Mouse (Mus musculus) E14TG2a.4 (cell line): ENCODE results near the gene Lrrc49.

Experiments used
- H3K27me3 ChIP-seq: 2 replicates; pipeline ENCODE4 v1.6.1; 2014; ENCODE audit warnings: low read length, control low read depth; ENCODE audit not compliant: insufficient read depth
- H3K36me3 ChIP-seq: 2 replicates; pipeline ENCODE4 v1.6.1; 2014; ENCODE audit warnings: low read length, control low read depth; ENCODE audit not compliant: insufficient read depth
- H3K4me1 ChIP-seq: replicated peaks from 2 replicates; pipeline ENCODE4 v1.6.1; 2014; ENCODE audit warnings: low read depth, low read length, control low read depth
- H3K4me3 ChIP-seq: replicated peaks from 2 replicates; pipeline ENCODE4 v1.5.1; 2014; ENCODE audit warnings: mild to moderate bottlenecking, low read length
- H3K9me3 ChIP-seq: 2 replicates; pipeline ENCODE4 v1.6.1; 2014; ENCODE audit warnings: low read length, control low read depth
- CTCF ChIP-seq: conservative IDR thresholded peaks from 2 replicates; pipeline ENCODE4 v1.5.1; 2014; ENCODE audit warnings: low read length
- NANOG ChIP-seq: IDR thresholded peaks from 2 replicates; pipeline ENCODE4 v1.6.1; 2014; ENCODE audit warnings: borderline replicate concordance, low read length, mixed read lengths
- POU5F1 ChIP-seq: IDR thresholded peaks from 2 replicates; pipeline ENCODE4 v1.6.1; 2014; ENCODE audit warnings: low read length, borderline replicate concordance

Lrrc49 gene

DNA sequence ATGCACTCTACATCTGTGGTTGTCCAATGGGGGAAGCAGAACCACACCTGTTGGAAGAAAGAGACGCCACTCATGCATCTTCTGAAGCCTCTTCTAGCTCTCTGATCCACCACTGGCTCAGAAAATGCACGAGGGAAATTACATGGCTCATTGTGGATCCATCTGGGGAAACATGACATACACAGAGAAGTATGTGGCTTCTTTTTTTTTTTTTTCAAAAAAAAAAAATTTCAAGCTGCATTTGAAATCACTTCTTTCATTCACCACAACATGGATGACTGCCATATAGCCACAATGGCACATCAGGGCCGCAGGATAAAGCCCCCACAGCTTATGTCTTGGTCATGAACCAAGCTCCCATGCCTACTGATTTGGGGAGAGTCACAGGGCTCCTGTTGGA, 159.7 kb downstream of the Lrrc49 start:
- H3K9me3 ChIP-seq = no peaks in the 10 kb centered on the region
- H3K4me3 ChIP-seq = no peak overlapping the region
- 0 out of 2 replicates have a peak, but pooled peaks cover 1% of the 10 kb centered on the region for H3K4me1 ChIP-seq
- TF ChIP-seq POU5F1 = no peak
- no peak for TF ChIP-seq NANOG
- no peak for TF ChIP-seq CTCF
- H3K36me3 ChIP-seq = no peaks in the 10 kb centered on the region
- no peaks in the 10 kb centered on the region for H3K27me3 ChIP-seq

DNA sequence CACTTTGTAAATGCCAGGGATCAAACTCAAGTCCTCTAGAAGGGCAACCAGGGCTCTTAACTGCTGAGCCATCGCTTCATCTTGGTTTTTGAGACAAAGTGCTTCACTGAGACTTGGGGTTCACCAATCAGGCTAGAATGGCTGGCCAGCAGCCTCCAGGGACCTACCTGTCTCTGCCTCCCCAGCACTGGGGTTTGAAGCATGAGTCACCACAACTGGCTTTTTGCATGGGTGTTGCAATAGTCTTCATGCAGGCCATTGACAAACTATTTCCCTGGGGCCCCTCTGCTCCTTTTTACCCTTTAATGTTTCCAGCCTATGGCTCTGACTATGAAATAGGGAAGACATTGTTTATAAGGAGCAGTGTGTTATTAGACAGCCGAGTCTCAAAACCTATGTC, 160.1 kb downstream of the Lrrc49 start:
- Histone ChIP-seq H3K27me3 (0 out of 2 replicates have a peak, but pooled peaks cover 1% of the 10 kb centered on the region), H3K4me1 (peaks cover 5% of the 10 kb centered on the region; the same call in 1 of the 2 replicates), H3K9me3 (no peaks in the 10 kb centered on the region), H3K36me3 (no peaks in the 10 kb centered on the region), H3K4me3 (no peak overlapping the region)
- TF ChIP-seq NANOG = no peak
- TF ChIP-seq POU5F1 = no peak
- TF ChIP-seq CTCF = no peak

- Histone ChIP-seq H3K4me1 (peaks cover 13% of the 10 kb centered on the region), H3K4me3 (no peak overlapping the region), H3K27me3 (peaks cover 9% of the 10 kb centered on the region), H3K9me3 (no peaks in the 10 kb centered on the region), H3K36me3 (no peaks in the 10 kb centered on the region)
- TF ChIP-seq CTCF = no peak
Measured at GRCm38 (mm10) chr9:60527051-60527450, 160.9 kb downstream of the Lrrc49 start.

DNA sequence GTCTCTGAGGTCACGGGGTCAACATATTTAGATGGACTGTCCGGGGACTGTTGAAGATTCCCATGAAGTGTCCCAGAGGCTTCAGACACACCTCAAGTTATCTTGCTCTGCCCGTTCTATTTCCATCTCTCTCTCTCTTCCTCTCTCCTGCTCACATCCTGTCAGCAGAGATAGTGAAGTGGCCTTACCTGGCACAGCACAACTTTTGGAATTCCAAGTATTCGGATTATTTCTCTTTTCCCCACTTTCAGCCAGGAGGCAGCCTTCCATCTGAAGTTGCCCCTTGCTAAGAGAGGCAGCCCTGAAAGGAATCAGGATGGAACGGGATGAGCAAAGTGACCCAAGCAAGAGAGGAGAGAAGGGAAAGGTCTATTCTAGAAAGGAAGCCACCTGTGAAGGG, 161.8 kb downstream of the Lrrc49 start:
- H3K36me3 ChIP-seq = no peaks in the 10 kb centered on the region
- peaks cover 15% of the 10 kb centered on the region for H3K4me1 ChIP-seq
- H3K4me3 ChIP-seq = no peak overlapping the region
- H3K9me3 ChIP-seq = no peaks in the 10 kb centered on the region
- peaks cover 13% of the 10 kb centered on the region for H3K27me3 ChIP-seq
- TF ChIP-seq POU5F1 (no peak), NANOG (no peak), CTCF (no peak)

GRCm38 (mm10) chr9:60521806-60522264, 166.1 kb downstream of the Lrrc49 start, which contains the start of gene Thsd4:
Gene Thsd4, minus strand, starts transcription at chr9:60522046.
- Histone ChIP-seq H3K36me3 (no peaks in the 10 kb centered on the region), H3K4me1 (peaks cover 18% of the 10 kb centered on the region), H3K9me3 (no peaks in the 10 kb centered on the region), H3K4me3 (peak within 1 kb of the TSS; percentile 77), H3K27me3 (peaks cover 48% of the 10 kb centered on the region)
- TF ChIP-seq CTCF = no peak; the same call in 1 of the 2 replicates
- TF ChIP-seq POU5F1 = no peak
- TF ChIP-seq NANOG = no peak

GRCm38 (mm10) chr9:60521143-60521542, 166.8 kb downstream of the Lrrc49 start:
- Histone ChIP-seq H3K36me3 (no peaks in the 10 kb centered on the region), H3K4me3 (peak overlapping the region; percentile 77), H3K4me1 (peaks cover 18% of the 10 kb centered on the region), H3K27me3 (peaks cover 48% of the 10 kb centered on the region), H3K9me3 (no peaks in the 10 kb centered on the region)
- TF ChIP-seq CTCF (no peak), POU5F1 (no peak), NANOG (no peak)

DNA sequence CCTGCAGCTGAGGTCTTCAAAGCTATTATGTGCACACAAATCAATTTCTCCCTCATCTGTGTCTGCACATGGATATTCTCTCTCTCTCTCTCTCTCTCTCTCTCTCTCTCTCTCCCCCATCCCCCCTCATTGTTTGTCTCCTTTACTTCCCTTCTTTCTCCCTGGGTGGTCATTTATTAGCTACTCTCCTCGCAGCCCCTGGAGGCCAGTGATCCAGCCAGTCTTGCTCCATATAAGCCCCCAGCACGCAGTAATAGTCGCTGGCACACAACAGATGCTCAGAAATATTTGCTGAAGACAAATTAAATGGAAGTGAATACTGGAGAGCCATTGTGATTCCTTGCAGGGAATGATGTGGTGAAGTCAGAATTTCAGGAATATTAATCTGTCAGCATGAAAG, 168.4 kb downstream of the Lrrc49 start:
- Histone ChIP-seq H3K27me3 (peaks cover 48% of the 10 kb centered on the region), H3K36me3 (no peaks in the 10 kb centered on the region), H3K9me3 (no peaks in the 10 kb centered on the region), H3K4me3 (no peak overlapping the region), H3K4me1 (peaks cover 18% of the 10 kb centered on the region)
- TF ChIP-seq NANOG (no peak), CTCF (no peak), POU5F1 (no peak)
